Mouse (Mus musculus) thymus, postnatal 4 days (tissue): ENCODE measurements around the gene Ppp2r5e.

Source experiments
- DNase-seq: peaks from one replicate; pipeline ENCODE4 v3.0.0; 2021

Gene Ppp2r5e

GRCm38 (mm10) chr12:75572271-75572670 lies 23.8 kb downstream of the Ppp2r5e start:
- peak; percentile 87 for DNase-seq

DNA sequence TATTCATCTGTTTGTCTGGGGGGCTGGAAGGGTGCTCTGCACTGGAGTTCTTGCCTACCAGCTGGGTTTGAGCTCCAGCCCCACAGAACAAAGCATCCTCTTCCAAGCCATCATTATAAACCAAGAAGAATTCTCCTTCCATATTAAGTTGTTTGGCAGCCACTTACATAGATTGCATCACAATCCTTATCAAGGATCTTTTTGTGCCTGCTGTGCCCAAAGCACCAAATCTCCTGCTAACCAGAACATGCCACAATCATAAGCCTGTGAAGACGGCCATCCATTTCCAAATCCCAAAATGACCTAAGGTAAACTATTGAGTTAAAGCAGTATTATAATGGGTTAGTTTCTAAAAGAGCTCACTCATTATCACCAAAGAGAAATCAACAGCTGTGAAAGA lies 25.9 kb downstream of the Ppp2r5e start:
- DNase-seq = no peak

DNA sequence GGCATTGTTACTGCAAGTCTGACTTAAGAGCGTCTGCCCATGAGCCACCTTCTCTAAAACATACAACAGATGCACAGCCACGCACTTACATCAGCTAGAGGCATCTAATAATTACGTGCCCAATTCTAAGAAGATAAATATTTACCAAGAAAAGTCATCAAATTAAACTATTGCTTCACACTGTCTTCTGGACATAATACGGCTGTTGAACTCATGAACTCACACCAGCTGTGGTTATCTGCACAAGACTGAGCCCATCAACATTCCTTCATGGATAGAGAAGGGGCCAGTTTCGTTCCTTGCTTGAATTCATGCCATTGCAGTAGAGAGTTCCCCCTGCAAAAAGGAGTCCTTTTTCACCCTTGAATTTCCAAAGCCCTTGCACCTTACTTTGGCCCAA lies 28.3 kb downstream of the Ppp2r5e start:
- DNase-seq = no peak

DNA sequence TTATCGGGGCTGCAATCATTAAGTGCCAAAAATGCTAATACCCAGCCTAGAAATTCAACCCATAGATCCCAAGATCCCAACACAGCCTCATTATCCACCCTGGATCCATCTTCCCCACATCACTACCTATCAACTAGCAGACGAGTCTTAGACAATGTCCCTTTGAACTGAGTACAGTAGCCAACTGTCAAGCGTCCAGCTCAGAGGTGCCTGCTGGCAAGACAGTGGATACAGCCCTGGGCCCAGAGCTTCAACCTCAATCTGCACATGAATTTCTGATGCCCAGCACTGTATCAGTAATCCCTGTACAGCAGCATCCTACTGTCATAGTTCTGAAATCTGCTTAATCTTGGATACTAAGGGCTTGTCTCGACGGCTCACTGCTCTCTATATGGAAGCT lies 30.3 kb downstream of the Ppp2r5e start:
- no peak for DNase-seq

- no peak for DNase-seq
Measured at GRCm38 (mm10) chr12:75564498-75564897, 31.5 kb downstream of the Ppp2r5e start.

DNA sequence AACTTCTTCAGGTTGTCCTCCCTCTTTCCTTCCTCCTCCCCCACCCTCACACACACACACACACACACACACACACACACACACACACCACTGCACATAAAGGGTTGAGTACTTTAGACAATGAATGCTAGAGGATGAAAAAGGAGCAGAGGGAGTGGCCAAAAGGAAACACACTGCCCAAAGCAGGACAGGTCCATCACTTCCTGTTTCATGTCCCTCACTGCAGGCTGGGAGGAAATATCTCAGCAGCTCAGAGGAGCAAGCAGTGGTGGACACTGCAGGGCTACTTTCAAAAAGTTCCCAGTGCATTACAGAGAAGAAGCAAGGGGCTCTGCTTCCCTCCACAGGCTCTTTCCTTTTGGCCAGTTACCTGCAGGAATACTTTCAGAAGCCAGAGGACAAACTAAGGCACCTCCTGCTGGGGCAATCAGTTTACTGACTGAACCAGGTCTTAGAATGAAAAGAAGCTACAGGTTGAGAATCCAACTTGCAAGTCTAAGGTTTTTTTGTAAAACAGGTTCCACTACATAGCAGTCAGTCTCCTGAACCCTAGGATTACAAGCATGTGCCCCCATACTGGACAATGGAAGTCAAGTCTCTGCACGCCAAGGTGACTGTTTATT lies 32.9 kb downstream of the Ppp2r5e start:
- no peak for DNase-seq

GRCm38 (mm10) chr12:75560681-75561387 lies 35.2 kb downstream of the Ppp2r5e start:
- DNase-seq = no peak

- no peak for DNase-seq
Measured at GRCm38 (mm10) chr12:75559196-75559595, 36.8 kb downstream of the Ppp2r5e start.

DNA sequence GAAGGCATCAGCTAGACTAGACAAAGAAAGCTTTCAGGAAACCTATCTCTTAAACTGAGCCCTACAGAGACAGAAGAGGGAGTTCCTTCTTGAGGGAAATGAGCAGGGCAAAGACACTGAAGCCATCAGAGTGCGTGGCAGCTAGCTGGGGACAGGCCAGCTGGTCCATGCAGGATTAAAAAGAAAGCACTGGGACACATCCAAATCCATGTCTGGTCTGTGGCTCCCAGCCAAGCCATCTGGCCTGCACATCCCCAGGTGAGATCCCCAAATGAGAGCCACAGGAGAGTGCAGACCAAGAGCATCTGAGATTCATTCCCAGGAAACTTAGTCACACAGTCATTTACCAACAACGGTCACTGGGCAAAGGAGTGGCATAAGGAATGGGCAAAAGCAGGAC lies 38.2 kb downstream of the Ppp2r5e start:
- no peak for DNase-seq

GRCm38 (mm10) chr12:75555032-75555431 lies 41.0 kb downstream of the Ppp2r5e start:
- DNase-seq = no peak

GRCm38 (mm10) chr12:75552296-75552695 lies 43.7 kb downstream of the Ppp2r5e start:
- no peak for DNase-seq

DNA sequence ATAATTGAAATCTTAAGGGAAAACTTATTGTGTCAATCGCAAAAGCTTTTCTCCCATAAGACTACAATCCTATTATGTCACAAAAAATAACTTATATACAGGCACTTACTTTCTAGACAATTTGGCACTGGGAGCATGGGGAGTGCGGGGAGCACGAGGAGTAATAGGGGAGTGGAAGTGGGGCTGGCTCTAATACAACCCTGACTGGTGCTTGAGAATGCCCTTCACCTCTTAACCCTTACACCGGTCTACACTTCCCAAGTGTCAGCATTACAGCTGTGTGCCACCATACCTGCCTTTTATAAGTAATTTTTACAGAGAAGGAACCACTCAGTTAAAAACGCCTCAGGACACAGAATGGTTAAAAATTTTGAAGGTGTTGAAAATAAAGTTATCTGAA lies 44.4 kb downstream of the Ppp2r5e start:
- no peak for DNase-seq

- no peak for DNase-seq
Measured at GRCm38 (mm10) chr12:75548999-75549398, 47.0 kb downstream of the Ppp2r5e start.

DNA sequence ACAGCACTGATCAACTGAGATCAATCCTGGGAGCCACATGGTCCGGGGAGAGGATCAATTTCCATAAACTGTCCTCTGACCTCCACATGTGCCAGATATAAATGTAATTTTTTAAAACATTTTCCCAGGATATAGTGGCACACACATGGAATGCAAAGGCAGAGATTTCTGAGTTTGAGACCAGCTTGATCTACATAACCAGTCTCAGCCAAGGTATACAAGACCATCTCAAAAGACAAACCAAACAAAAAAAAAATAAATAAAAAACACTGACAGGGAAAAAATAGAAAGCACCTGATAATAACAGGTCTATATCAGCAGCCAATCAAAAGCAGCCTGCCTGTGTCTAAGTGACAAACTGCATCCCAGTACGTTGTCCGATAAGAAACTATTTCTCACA lies 48.9 kb downstream of the Ppp2r5e start:
- no peak for DNase-seq

- DNase-seq = no peak
Measured at GRCm38 (mm10) chr12:75546241-75546640, 49.8 kb downstream of the Ppp2r5e start.

- no peak for DNase-seq
Measured at GRCm38 (mm10) chr12:75545431-75545925, 50.6 kb downstream of the Ppp2r5e start.

GRCm38 (mm10) chr12:75544666-75545065 lies 51.4 kb downstream of the Ppp2r5e start:
- no peak for DNase-seq

GRCm38 (mm10) chr12:75544259-75544658 lies 51.8 kb downstream of the Ppp2r5e start:
- no peak for DNase-seq

- no peak for DNase-seq
Measured at GRCm38 (mm10) chr12:75543346-75543745, 52.7 kb downstream of the Ppp2r5e start.

DNA sequence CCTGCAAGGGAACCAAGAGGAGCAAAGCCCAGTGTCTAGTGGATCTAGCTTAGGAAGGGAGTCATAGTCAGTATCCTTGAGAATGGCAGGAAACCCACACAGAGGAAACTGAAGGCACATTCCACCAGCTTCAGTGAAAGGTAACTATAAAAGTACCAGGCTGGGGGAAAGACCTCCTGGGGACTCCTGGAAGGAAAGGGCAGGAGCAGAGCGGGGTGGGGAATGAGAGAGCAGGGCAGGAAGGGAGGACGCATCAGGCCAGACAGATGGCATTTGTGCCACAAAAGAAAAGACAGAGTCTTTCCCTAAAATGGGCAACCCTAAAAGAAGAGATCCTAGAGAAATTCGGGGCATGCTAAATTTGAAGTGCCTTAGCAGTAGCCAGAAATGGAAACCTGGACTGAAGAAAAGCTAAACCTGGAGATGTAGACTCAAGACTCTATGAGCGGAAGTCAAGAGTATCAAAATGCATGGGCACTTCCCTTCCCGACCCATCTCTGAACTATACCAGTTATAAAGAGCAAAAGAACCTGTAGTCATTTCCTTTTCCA lies 55.3 kb downstream of the Ppp2r5e start:
- no peak for DNase-seq

DNA sequence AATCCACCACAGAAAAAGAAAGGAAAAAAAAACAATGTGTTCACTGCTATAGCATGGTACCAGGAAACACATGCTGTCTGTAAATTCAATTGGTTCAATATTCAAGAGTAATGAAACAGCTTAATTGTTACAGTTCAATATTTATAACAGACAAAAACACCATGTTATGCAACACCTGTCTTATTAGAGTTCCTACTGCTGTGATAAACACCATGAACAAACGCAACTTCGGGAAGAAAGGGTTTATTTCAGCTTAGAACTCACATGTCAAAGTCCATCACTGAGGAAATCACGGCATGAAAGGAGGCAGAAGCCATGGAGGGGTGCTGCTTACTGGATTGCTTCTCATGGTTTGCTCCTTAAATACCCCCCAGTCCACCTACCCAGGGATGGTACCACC lies 56.8 kb downstream of the Ppp2r5e start:
- DNase-seq = no peak

GRCm38 (mm10) chr12:75537673-75538423 lies 58.2 kb downstream of the Ppp2r5e start:
- no peak for DNase-seq

- no peak for DNase-seq
Measured at GRCm38 (mm10) chr12:75537019-75537672, 58.9 kb downstream of the Ppp2r5e start.
